Mouse (Mus musculus): Measurements from ENCODE around the gene Fut11.
A peak's percentile ranks its signal among the peaks of the same experiment; 100 is the strongest.

The Fut11 gene

GRCm38 (mm10) chr14:20694884-20695760, at the start of gene Fut11:
Gene Fut11, plus strand, starts transcription at chr14:20694968.
- peak; percentile 92 for DNase-seq

- DNase-seq: no peak
Observed at GRCm38 (mm10) chr14:20645547-20645946, 49.2 kb upstream of the Fut11 start.

GRCm38 (mm10) chr14:20646381-20646780, 48.4 kb upstream of the Fut11 start:
- no peak for DNase-seq

DNA sequence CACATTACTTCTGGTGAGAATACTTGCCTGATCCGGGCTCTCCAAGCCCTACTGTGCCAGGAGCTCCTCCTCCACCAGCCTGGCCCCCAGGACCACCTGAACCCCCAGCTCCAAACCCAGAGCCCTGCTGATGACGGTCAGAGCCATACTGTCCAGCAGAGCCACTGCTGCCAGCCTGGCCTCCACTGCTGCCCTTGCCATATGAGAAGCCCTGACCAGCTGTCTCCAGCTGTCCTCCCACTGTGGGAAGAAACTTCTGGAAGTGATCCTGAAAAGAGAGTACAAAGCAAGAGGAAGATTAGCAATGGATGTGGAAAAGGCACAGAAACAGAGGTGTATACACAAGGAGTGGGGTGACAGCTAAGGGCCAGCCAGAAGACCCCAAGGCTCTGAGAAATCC, 43.8 kb upstream of the Fut11 start:
- DNase-seq: no peak

- no peak for DNase-seq
Observed at GRCm38 (mm10) chr14:20651722-20652256, 43.0 kb upstream of the Fut11 start.

- DNase-seq: no peak
Observed at GRCm38 (mm10) chr14:20654690-20655421, 39.9 kb upstream of the Fut11 start.

DNA sequence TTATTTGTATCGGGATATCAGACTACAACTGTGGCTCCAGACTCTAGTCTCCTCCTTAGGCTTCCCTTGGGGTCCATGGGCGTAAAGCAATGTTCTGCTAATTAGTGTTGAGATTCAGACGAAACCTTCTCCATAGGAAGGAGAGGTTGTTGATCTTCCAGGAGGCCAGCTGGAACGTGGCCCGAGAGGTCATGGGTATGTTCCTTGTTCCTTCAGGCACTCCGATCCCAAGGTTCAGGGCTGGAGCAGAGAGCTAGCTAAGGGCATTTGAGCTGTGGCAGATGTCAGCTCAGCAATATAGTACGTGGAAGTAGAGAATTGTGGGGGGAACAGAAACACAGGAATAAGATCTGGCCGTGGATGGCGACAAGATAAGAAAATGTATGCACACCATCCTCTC, 39.0 kb upstream of the Fut11 start:
- DNase-seq: no peak

- DNase-seq: peak; percentile 1
Observed at GRCm38 (mm10) chr14:20656361-20656760, 38.4 kb upstream of the Fut11 start, which contains the start of gene Myoz1. Gene Myoz1, minus strand, starts transcription at chr14:20656540.

DNA sequence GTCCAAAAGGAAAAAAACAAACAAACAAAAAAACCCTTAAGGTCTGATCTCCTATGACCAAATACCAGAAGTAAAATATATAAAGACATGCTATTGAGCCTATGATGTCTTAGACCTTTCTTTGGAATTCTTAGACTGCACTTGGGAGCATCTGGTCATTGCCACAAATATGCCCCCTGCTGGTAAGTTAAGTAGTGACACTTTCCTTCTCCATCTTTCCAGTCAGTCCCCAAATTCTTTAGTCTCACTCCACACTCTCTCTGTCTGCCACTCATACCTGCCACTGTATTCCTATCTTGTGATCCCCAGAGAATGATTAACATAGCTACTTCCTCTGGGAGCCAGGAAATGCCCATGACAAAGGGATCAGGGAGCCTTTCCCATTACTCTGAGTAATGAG, 36.4 kb upstream of the Fut11 start:
- peak; percentile 61 for DNase-seq

GRCm38 (mm10) chr14:20658902-20659301, 35.9 kb upstream of the Fut11 start:
- DNase-seq: no peak

DNA sequence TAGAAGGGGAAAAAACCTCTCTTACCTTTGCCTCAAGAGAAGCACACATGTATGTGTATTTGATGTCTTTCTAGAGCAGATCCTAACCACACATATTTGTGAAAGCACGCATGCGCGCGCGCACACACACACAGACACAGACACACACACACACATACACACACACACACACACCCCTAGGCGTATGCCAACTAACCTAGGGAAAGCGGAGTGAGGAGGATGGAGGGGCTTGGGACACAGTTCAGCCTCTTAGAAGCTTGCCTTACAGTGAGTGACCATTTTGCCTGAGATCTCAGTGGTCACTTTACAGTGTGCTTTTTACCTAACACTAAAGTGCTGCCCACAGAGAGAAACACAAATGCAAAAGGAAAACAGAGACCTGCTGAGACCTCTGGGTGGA, 35.1 kb upstream of the Fut11 start:
- no peak for DNase-seq

- DNase-seq: peak; percentile 98
Observed at GRCm38 (mm10) chr14:20660827-20661660, 33.7 kb upstream of the Fut11 start.

DNA sequence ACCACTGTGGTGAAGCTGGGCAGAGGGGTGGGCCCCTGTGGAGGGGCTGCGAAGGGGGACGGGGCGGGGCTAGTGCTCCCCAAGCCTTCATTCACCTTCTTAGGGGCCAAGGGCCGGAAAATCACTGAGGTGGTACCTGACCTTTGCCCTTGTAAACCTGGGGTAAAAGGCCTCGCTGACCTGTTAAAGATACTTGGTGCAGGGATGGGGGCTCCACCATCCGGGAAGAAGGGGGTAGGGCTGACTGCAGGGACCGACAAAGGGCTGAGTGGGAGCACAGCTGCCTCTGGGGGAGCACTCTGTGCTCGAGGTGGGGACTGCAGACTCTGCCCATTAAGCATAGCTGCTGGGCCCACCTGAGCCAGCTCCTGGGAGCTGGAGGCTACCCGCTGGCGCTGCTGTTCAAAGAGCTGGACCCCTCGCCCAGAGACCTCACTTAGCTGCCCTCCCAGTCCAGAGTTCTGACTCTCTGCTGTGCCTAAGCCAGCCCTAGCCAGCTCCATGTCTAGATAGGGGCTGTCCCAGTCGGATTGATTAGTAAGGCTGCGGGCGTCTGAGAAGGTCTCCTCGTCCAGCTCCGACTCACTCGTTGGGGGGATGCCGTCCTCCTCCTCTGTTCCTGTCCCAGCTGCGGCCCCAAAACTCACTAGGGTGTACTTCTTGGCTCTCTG, 33.0 kb upstream of the Fut11 start:
- no peak for DNase-seq

GRCm38 (mm10) chr14:20662740-20663139, 32.0 kb upstream of the Fut11 start:
- no peak for DNase-seq

DNA sequence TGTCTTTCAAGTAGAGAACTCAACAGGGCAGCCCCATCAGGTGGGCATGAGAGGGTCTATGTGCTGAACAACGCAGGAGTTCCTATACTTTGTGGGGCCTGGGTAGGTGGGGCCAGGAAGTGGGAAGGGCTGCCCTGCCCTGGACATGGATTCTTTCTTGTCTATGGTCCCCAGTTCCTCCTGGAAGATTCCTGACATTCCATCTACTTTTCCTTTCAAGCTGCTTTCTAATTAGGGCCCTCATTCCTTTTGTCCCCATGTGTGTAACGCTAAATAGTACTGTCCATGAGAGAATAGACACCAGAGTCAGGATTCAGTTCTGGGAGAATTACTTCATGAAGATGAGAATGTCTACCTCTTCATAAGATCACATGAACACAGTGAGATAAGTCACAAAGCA, 31.2 kb upstream of the Fut11 start:
- DNase-seq: no peak

GRCm38 (mm10) chr14:20664436-20664835, 30.3 kb upstream of the Fut11 start:
- peak; percentile 3 for DNase-seq

- no peak for DNase-seq
Observed at GRCm38 (mm10) chr14:20667469-20667868, 27.3 kb upstream of the Fut11 start.

GRCm38 (mm10) chr14:20668154-20668810, 26.5 kb upstream of the Fut11 start, which contains the start of gene Synpo2l:
Gene Synpo2l, minus strand, starts transcription at chr14:20668354.
- no peak for DNase-seq

DNA sequence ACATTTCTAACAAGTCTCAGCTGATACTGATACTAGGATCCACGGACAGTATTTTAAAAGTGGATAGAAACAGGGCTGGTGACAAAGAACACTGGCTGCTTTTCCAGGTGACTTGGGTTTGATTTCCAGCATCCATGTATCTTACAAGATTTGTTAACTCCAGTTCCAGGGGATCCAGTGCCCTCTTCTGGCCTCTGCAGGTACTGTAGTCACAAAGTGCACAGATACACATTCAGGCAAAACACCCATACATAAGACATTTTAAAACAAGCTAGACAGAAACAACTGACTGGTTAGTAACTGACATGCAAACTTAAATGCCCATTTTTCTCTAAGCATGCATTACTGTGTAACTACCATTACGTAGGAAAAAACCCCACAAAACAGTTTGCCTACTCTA, 21.8 kb upstream of the Fut11 start:
- peak; percentile 60 for DNase-seq

GRCm38 (mm10) chr14:20673735-20674063, 21.1 kb upstream of the Fut11 start:
- DNase-seq: no peak

- DNase-seq: peak; percentile 99
Observed at GRCm38 (mm10) chr14:20674064-20674833, 20.5 kb upstream of the Fut11 start, which contains the start of gene Sec24c. Gene Sec24c, plus strand, starts transcription at chr14:20674308.
